In the genomic region with DNA sequence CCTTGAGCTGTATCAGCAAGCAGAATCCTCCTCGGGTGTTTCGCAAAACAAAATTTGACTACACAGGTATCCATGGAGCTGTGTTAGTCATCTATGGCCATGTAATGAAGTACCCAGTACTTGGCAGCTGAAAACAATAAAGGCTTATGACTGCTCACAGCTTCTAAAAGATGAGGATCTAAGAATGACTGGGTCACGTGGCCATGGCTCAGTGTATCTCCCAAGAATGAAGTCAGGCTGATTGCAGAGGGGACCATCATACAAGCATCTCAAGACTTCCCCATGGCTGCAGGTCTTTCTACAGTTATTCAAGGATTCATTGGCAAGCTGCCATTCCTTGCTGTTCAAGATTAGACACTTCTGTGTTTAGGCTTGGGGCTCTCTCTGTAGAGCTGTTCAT, we compare ENCODE assay signal across 26 mouse cellular contexts. TPM values are rescaled to one million over a fixed set of nuclear protein-coding genes. Genes with fewer than 3 reads are reported as not detected.
DNase-seq lines count a peak whose midpoint lies in the region; ATAC-seq and TF ChIP-seq lines count a peak whose summit lies in the region.
"Had no signal": no experiment of that assay in that cellular context is flagged by ENCODE, and none has a peak within 500 bp of the region (broad histone marks: within the 10 kb centered on the region; RNA-seq: fewer than 3 reads in every experiment).

No protein-coding gene starts in this region.

- H3K9ac ChIP-seq in hindbrain, postnatal 0 days (replicated peaks; ENCODE audit: low read length): no peak overlapping the region
- H3K9ac ChIP-seq in hindbrain, embryonic 13.5 days: no peak overlapping the region
- H3K9ac ChIP-seq in MEL (ENCODE audit: control insufficient read depth, low read depth, low read length, poor library complexity, severe bottlenecking): no peak overlapping the region
- H3K9ac ChIP-seq in forebrain, embryonic 12.5 days: no peak overlapping the region
- H3K9ac ChIP-seq: embryonic facial prominence, embryonic 12.5 days; forebrain, postnatal 0 days; heart, embryonic 13.5 days; limb, embryonic 12.5 days; liver, embryonic 13.5 days; midbrain, embryonic 12.5 days; neural tube, embryonic 13.5 days; stomach, embryonic 15.5 days had no signal

- no peaks in the 10 kb centered on the region for H3K36me3 ChIP-seq in hindbrain, postnatal 0 days (ENCODE audit: insufficient read depth, low read length)
- H3K36me3 ChIP-seq in hindbrain, embryonic 13.5 days: no peaks in the 10 kb centered on the region
- H3K36me3 ChIP-seq in MEL (ENCODE audit: control insufficient read depth in 1 of 2, insufficient read depth in 2 of 2, low read length in 2 of 2): peaks cover 0 to 6% of the 10 kb centered on the region in 2 experiments; a peak in 2 of 4 replicates
- no peaks in the 10 kb centered on the region for H3K36me3 ChIP-seq in myocyte (ENCODE audit: control insufficient read depth, insufficient read depth)
- no peaks in the 10 kb centered on the region for H3K36me3 ChIP-seq in forebrain, embryonic 12.5 days (replicated peaks)
- H3K36me3 ChIP-seq: embryonic facial prominence, embryonic 12.5 days; heart, embryonic 13.5 days; limb, embryonic 12.5 days; liver, embryonic 13.5 days; midbrain, embryonic 12.5 days; neural tube, embryonic 13.5 days; stomach, embryonic 15.5 days had no signal

- no peak overlapping the region for H3ac ChIP-seq in myocyte (ENCODE audit: control insufficient read depth, insufficient read length)

- H3K27ac ChIP-seq in hindbrain, postnatal 0 days: no peak overlapping the region
- no peak overlapping the region for H3K27ac ChIP-seq in hindbrain, embryonic 13.5 days
- H3K27ac ChIP-seq in MEL (ENCODE audit: control insufficient read depth, low read depth, low read length): peak overlapping the region; percentile 51; the same call in 1 of the 2 replicates
- H3K27ac ChIP-seq in forebrain, embryonic 12.5 days: no peak overlapping the region
- H3K27ac ChIP-seq: embryonic facial prominence, embryonic 12.5 days; heart, embryonic 13.5 days; limb, embryonic 12.5 days; liver, embryonic 13.5 days; midbrain, embryonic 12.5 days; neural tube, embryonic 13.5 days; stomach, embryonic 15.5 days had no signal

- TF ChIP-seq POLR2A in MEL (IDR thresholded peaks at IDR 0.05; ENCODE audit: control insufficient read depth in 1 of 2, insufficient read depth in 1 of 2, low read depth in 1 of 2, low read length in 2 of 2, poor library complexity in 1 of 2): no peak
- no peak for TF ChIP-seq POLR2A in myocyte (IDR thresholded peaks at IDR 0.05; ENCODE audit: insufficient read length, low read depth)

- no peak for TF ChIP-seq RAD21 in MEL (IDR thresholded peaks at IDR 0.05; ENCODE audit: low read depth, low read length)

- TF ChIP-seq CTCF in hindbrain, postnatal 0 days (IDR thresholded peaks at IDR 0.05; ENCODE audit: low read depth): no peak
- no peak for TF ChIP-seq CTCF in MEL (IDR thresholded peaks at IDR 0.05 in 2 of 3, conservative IDR thresholded peaks at IDR 0.05 in 1 of 3; ENCODE audit: control insufficient read depth in 1 of 3, insufficient read depth in 1 of 3, low read depth in 2 of 3, low read length in 3 of 3, poor library complexity in 1 of 3, severe bottlenecking in 1 of 3)

- DNase-seq in CD4-positive, CD25-positive, alpha-beta regulatory T cell, adult 2 months (ENCODE audit: low read depth, low spot score): peak; percentile 26
- peak; percentile 31 for DNase-seq in hindbrain, postnatal 0 days (ENCODE audit: low spot score)
- DNase-seq in MEL (ENCODE audit: low read depth, low spot score): peak; percentile 41
- DNase-seq in right cerebral cortex, adult 18-20 months: no peak
- DNase-seq: cerebellum, postnatal 10 days; forebrain, postnatal 0 days; heart, postnatal 4 days; liver, embryonic 13.5 days had no signal

- no peaks in the 10 kb centered on the region; the same call in 1 of the 2 replicates for H3K9me3 ChIP-seq in hindbrain, postnatal 0 days (ENCODE audit: low read length)
- H3K9me3 ChIP-seq in hindbrain, embryonic 13.5 days: peaks cover 6% of the 10 kb centered on the region; the same call in 1 of the 2 replicates
- H3K9me3 ChIP-seq in MEL (replicated peaks; ENCODE audit: insufficient read depth, low read length): no peaks in the 10 kb centered on the region
- H3K9me3 ChIP-seq in forebrain, embryonic 12.5 days: no peaks in the 10 kb centered on the region
- H3K9me3 ChIP-seq: embryonic facial prominence, embryonic 12.5 days; heart, embryonic 13.5 days; liver, embryonic 13.5 days; stomach, embryonic 15.5 days had no signal

- no peaks in the 10 kb centered on the region for H3K27me3 ChIP-seq in hindbrain, postnatal 0 days (ENCODE audit: insufficient read depth, low read length)
- no peaks in the 10 kb centered on the region for H3K27me3 ChIP-seq in hindbrain, embryonic 13.5 days
- no peaks in the 10 kb centered on the region for H3K27me3 ChIP-seq in MEL (ENCODE audit: control insufficient read depth in 1 of 2, insufficient read depth in 2 of 2, low read length in 2 of 2)
- H3K27me3 ChIP-seq in myocyte (ENCODE audit: control insufficient read depth, insufficient read depth, insufficient read length): no peaks in the 10 kb centered on the region
- no peaks in the 10 kb centered on the region for H3K27me3 ChIP-seq in forebrain, embryonic 12.5 days
- H3K27me3 ChIP-seq: embryonic facial prominence, embryonic 12.5 days; heart, embryonic 13.5 days; liver, embryonic 13.5 days; neural tube, embryonic 13.5 days; stomach, embryonic 15.5 days had no signal

- 67% methylated on average over 3 of the region's 3 CpGs for WGBS in hindbrain, postnatal 0 days
- WGBS in hindbrain, embryonic 13.5 days: 84% methylated on average over 3 of the region's 3 CpGs
- WGBS in forebrain, embryonic 12.5 days: 89% methylated on average over 3 of the region's 3 CpGs

- no peak for TF ChIP-seq EP300 in MEL (IDR thresholded peaks at IDR 0.05; ENCODE audit: low read depth in 1 of 2, low read length in 2 of 2)

- H3K4me1 ChIP-seq in hindbrain, postnatal 0 days (ENCODE audit: insufficient read depth, low read length): no peaks in the 10 kb centered on the region
- H3K4me1 ChIP-seq in hindbrain, embryonic 13.5 days (replicated peaks): no peaks in the 10 kb centered on the region
- peaks cover 0 to 15% of the 10 kb centered on the region in 2 experiments; a peak in 2 of 4 replicates for H3K4me1 ChIP-seq in MEL (ENCODE audit: control insufficient read depth in 1 of 2, insufficient read depth in 2 of 2, low read length in 2 of 2)
- no peaks in the 10 kb centered on the region for H3K4me1 ChIP-seq in forebrain, embryonic 12.5 days
- H3K4me1 ChIP-seq: embryonic facial prominence, embryonic 12.5 days; limb, embryonic 12.5 days; liver, embryonic 13.5 days; midbrain, embryonic 12.5 days; neural tube, embryonic 13.5 days; stomach, embryonic 15.5 days had no signal

- H3K79me2 ChIP-seq in MEL (ENCODE audit: control insufficient read depth, insufficient read depth, low read length, poor library complexity) (no peaks in the 10 kb centered on the region), myocyte (ENCODE audit: control insufficient read depth, insufficient read depth) (no peaks in the 10 kb centered on the region)

- ATAC-seq in CD4-positive, CD25-positive, alpha-beta regulatory T cell, adult 4 months: no peak
- ATAC-seq in hindbrain, postnatal 0 days: no peak
- ATAC-seq in hindbrain, embryonic 13.5 days (ENCODE audit: low FRiP score): no peak
- no peak for ATAC-seq in forebrain, embryonic 12.5 days (ENCODE audit: low FRiP score)
- ATAC-seq: forebrain, postnatal 0 days; hindbrain, embryonic 16.5 days; intestine, postnatal 0 days had no signal

- no peak overlapping the region for H3K4me3 ChIP-seq in hindbrain, postnatal 0 days (ENCODE audit: low read length)
- H3K4me3 ChIP-seq in hindbrain, embryonic 13.5 days: no peak overlapping the region
- no peak overlapping the region for H3K4me3 ChIP-seq in MEL (ENCODE audit: control insufficient read depth in 1 of 2, insufficient read depth in 1 of 2, low read depth in 2 of 2, low read length in 2 of 2)
- H3K4me3 ChIP-seq in myocyte: no peak overlapping the region
- H3K4me3 ChIP-seq in forebrain, embryonic 12.5 days (replicated peaks): no peak overlapping the region
- H3K4me3 ChIP-seq: embryonic facial prominence, embryonic 12.5 days; erythroblast, embryonic 14.5 days; heart, embryonic 13.5 days; limb, embryonic 12.5 days; liver, embryonic 13.5 days; midbrain, embryonic 12.5 days; neural tube, embryonic 13.5 days; stomach, embryonic 15.5 days had no signal

- H3K4me2 ChIP-seq in hindbrain, postnatal 0 days (ENCODE audit: low read depth, low read length): no peak overlapping the region
- H3K4me2 ChIP-seq in hindbrain, embryonic 13.5 days: no peak overlapping the region
- no peak overlapping the region for H3K4me2 ChIP-seq in myocyte (ENCODE audit: low read depth)
- H3K4me2 ChIP-seq in forebrain, embryonic 12.5 days: no peak overlapping the region
- H3K4me2 ChIP-seq: embryonic facial prominence, embryonic 12.5 days; heart, embryonic 13.5 days; limb, embryonic 12.5 days; liver, embryonic 13.5 days; midbrain, embryonic 12.5 days; neural tube, embryonic 13.5 days; stomach, embryonic 15.5 days had no signal

TF ChIP-seq in MEL, 35 proteins besides CTCF, POLR2A, EP300 and RAD21 (continues in another document):
- TF ChIP-seq NELFE (IDR thresholded peaks at IDR 0.05; ENCODE audit: low read depth, low read length) (no peak), MAX (IDR thresholded peaks at IDR 0.05; ENCODE audit: low read length) (peak; percentile 60; the same call in 1 of the 2 replicates), USF1 (IDR thresholded peaks at IDR 0.05; ENCODE audit: low read depth, low read length) (peak; percentile 87), MYB (IDR thresholded peaks at IDR 0.05; ENCODE audit: low read depth, low read length) (no peak)

TF ChIP-seq in myocyte, 11 proteins besides CTCF, POLR2A, EP300 and RAD21:
- no peak for TF ChIP-seq SRF (IDR thresholded peaks at IDR 0.05; ENCODE audit: control insufficient read depth, insufficient read length, low read depth)
- TF ChIP-seq CEBPB (IDR thresholded peaks at IDR 0.05; ENCODE audit: insufficient read depth, poor library complexity, severe bottlenecking): no peak
- no peak for TF ChIP-seq MYOG (IDR thresholded peaks at IDR 0.05; ENCODE audit: control insufficient read depth in 1 of 3, insufficient read depth in 1 of 3, insufficient read length in 2 of 3, low read depth in 2 of 3)
- TF ChIP-seq USF1 (IDR thresholded peaks at IDR 0.05; ENCODE audit: low read depth): peak; percentile 45
TF ChIP-seq in myocyte: peak in this region for 1.

RNA-seq across cellular contexts. Expression of a gene that starts 24.2 kb away (rescaled TPM):
- not detected for polyA plus RNA-seq in CD4-positive, CD25-positive, alpha-beta regulatory T cell, adult 4 months (2017; shearing (Covaris generic))
- 0.05 and 0.18 TPM in 2 replicates for total RNA-seq in hindbrain, postnatal 0 days (2014; rRNA removed)
- 0.03 TPM in 1 of 2 replicates, not detected in the other for polyA plus RNA-seq in hindbrain, postnatal 0 days (2015; fragmentation: Nextera tagmentation; extraction: Ambion mirVana)
- polyA plus RNA-seq in hindbrain, embryonic 13.5 days (2015; fragmentation: Nextera tagmentation; extraction: Ambion mirVana): 1.6 and 2.2 TPM in 2 replicates
- 0.27 and 0.42 TPM in 2 replicates for total RNA-seq in MEL (2012; rRNA removed)
- polyA plus RNA-seq in MEL (2012; ENCODE audit: insufficient read depth in 1 of 2, insufficient read length in 2 of 2, low read depth in 1 of 2, low replicate concordance in 2 of 2, missing spikeins in 1 of 2) (1 to 10 TPM in 1 of 2 experiments, not detected in 1; 2.9 TPM), myocyte (2012; fragmentation: generic; extraction: Trizol) (1.6 TPM)
- 0.08 TPM in 1 of 2 replicates, not detected in the other for polyA plus RNA-seq in forebrain, embryonic 12.5 days (2016; fragmentation: Nextera tagmentation; extraction: Ambion mirVana)
- total RNA-seq: gastrocnemius, adult 18-20 months; layer of hippocampus, postnatal 25 days; megakaryocyte progenitor cell, adult 5-6 weeks; monocyte, adult 5-6 weeks had no signal
- polyA plus RNA-seq: erythroblast, embryonic 14.5 days; intestine, postnatal 0 days; midbrain, embryonic 12.5 days; stomach, embryonic 15.5 days; urinary bladder, adult 2 months had no signal
